Mouse (Mus musculus) left cerebral cortex, postnatal 10 days (tissue): ENCODE measurements around the gene Kremen1. TPM values are rescaled to one million over a fixed set of nuclear protein-coding genes. Genes with fewer than 3 reads are reported as not detected.

Experiments used
- DNase-seq, 2 experiments: peaks; one replicate each; pipeline ENCODE4 v3.0.0; 2021 to 2022; ENCODE audit warnings: low spot score in 2 of 2, mixed read lengths in 1 of 2; ENCODE audit errors: extremely low spot score in 1 of 2
- intact Hi-C: fragments of 180-260 bp; cut with DNase I; formaldehyde crosslinking; loops from one replicate; pipeline ENCODE4 v1.15.1; 2025
- total RNA-seq, 2 experiments: library from RNA; stranded (reverse); gene quantifications; 2 replicates each; pipeline ENCODE4 v1.2.3; 2021

Gene Kremen1
- total RNA-seq, 2 experiments from 2014 or later, result 9.2 to 9.5 TPM

- peak in 1 of 2 experiments; percentile 64 for DNase-seq
- intact Hi-C loops, result no loop called here
Measured at GRCm38 (mm10) chr11:5151680-5152337, 109.5 kb downstream of the Kremen1 start, which contains the start of gene Emid1. Gene Emid1, minus strand, starts transcription at chr11:5152257.

GRCm38 (mm10) chr11:5151247-5151630, 110.1 kb downstream of the Kremen1 start:
- no peak for DNase-seq
- intact Hi-C loops, result no loop called here

DNA sequence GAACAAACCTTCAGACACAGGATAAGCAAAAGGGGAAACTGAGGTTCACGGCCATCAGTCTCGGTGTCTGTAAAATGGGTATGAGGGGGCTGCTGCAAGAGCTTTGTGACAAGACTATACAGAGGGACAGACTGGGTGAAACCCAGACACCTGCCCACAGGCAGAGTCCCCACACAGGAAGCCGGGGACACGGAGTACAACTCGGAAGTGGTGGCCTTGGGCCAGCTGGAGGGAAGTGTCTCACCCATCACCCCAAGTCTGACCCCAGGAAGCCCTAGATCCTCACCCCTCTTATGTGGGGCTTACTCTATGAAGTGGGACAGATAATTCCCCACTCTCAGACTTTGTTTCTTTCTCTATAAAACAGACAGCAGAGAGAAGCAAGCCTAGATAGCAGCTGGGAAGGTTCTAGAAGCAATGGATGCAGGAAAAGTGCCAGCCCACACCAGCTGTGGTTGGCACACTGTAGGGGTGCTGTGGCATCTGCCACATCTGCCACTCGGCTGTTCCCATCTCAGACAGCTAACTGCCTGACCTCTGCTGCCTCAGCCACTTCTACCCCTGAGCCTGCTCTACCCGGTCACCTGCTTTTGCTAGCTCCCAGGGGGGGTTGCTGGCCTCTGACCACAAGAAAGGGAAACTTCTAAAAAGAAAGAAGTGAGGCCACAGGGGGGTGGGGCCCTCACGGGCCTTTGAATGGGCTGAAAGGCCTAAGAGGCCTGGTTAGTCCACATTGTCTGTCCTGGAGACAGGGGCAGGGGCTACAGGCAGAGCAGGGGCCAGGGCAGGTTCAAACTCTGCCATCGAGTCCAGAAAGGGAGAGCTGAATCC, 110.7 kb downstream of the Kremen1 start:
- intact Hi-C loops, result no loop called here
- DNase-seq, result no peak

DNA sequence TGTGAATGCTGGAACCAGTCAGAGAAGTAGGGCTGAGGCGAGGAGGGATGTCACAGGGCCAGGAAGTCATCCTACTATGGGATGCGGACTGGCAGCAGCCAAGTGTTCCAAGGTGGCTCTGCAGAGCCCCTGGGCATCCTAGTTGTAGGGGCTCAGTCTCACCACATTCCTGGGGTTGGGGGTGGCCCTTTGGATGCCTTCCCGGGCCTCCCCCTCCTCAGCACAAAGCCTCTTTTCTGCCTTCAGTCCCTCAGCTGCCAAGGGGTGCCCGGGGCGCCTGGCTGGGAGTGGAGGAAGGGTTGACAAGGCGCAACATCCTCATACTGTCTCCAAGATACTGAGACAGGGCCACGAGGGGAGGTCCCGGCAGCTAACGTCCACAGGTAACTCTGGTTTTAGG, 111.4 kb downstream of the Kremen1 start:
- DNase-seq, result no peak
- intact Hi-C loops, result no loop called here

GRCm38 (mm10) chr11:5149249-5149648, 112.1 kb downstream of the Kremen1 start:
- intact Hi-C loops, result no loop called here
- DNase-seq, result no peak

DNA sequence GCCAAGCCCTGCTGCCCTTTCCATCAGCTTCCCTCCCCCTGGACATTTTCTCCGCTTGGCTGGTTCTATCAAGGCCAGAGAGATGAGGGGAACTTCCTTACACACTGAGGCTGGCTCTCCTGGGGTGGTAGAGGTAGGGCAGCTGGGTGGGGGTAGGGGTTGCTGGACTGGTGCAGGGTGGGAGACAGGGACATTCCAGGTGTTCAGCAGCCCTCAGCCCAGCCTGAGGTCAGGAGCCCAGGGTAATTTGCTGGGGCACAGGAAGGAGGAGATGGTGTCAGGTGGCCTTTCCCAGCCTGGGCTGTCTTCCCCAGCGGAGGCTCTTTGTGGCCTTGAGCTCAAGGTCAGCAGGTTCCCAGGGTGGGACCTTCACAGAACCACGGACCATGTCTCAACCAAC, 115.8 kb downstream of the Kremen1 start:
- intact Hi-C loops, result no loop called here
- no peak for DNase-seq

DNA sequence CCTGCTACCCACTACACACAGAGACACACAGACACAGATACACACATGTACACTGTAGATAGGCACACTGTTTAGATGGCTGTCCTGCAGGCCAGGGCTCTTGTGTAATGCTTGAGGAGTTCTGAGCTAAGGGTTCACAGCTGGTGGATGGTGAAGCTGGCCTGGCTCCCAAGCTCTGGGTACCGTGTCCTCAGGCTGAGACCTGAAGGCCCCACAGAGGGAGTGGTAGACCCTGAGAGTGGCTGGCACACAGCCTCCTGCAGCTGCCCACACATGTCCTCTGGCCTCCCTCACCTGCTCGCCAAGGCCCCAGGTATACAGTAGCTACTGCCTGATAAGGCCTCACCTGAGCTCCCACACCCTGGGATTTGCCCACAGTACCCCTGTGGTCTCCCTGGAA, 119.4 kb downstream of the Kremen1 start:
- intact Hi-C loops, result no loop called here

More for the DNA sequence above, 119.4 kb downstream of the Kremen1 start:
- no peak for DNase-seq

Other genes with a start within 250 kb of the Kremen1 start
- gene Rasl10a, start 203.4 kb downstream of the Kremen1 start, total RNA-seq, result 10 to 100 TPM; 43.2 to 47.9 TPM
- 10 to 100 TPM; 48.1 to 48.3 TPM for gene Gas2l1, start 196.2 kb downstream of the Kremen1 start, total RNA-seq
- gene Rhbdd3, start 162.6 kb downstream of the Kremen1 start, total RNA-seq, result 10 to 100 TPM; 23.4 to 24.6 TPM
- gene Ewsr1, start 162.3 kb downstream of the Kremen1 start, total RNA-seq, result 100 to 1,000 TPM; 303 to 308 TPM
- 10 to 100 TPM; 49.3 to 54.0 TPM for gene Emid1, start 109.3 kb downstream of the Kremen1 start, total RNA-seq
- 10 to 100 TPM; 22.0 to 25.1 TPM for gene Znrf3, start 183.3 kb upstream of the Kremen1 start, total RNA-seq